Mouse (Mus musculus): ENCODE measurements around the gene Cyp2j8. TPM values are rescaled to one million over a fixed set of nuclear protein-coding genes. Genes with fewer than 3 reads are reported as not detected.
"Not testable (repeated sequence)": the region's sequence is repeated elsewhere in the genome, so short reads cannot be mapped to it uniquely, and the experiment has no call there.

Cyp2j8 gene
- polyA plus RNA-seq (2015; fragmentation: Nextera tagmentation; extraction: Ambion mirVana) = not detected in 2 replicates

- DNase-seq (ENCODE audit: low spot score) = no peak
Observed at GRCm38 (mm10) chr4:96507286-96507685, at the start of gene Cyp2j8. TSS of gene Cyp2j8 (minus strand) at chr4:96507386.

- no peak for DNase-seq (ENCODE audit: low spot score)
Observed at GRCm38 (mm10) chr4:96553133-96553819, 46.1 kb upstream of the Cyp2j8 start, which contains the start of gene Cyp2j6. TSS of gene Cyp2j6 (minus strand) at chr4:96553661.

GRCm38 (mm10) chr4:96551619-96552018 is 44.4 kb upstream of the Cyp2j8 start:
- DNase-seq (ENCODE audit: low spot score) = peak; percentile 18

GRCm38 (mm10) chr4:96545976-96546375 is 38.8 kb upstream of the Cyp2j8 start:
- no peak for DNase-seq (ENCODE audit: low spot score)

- no peak for DNase-seq (ENCODE audit: low spot score)
Observed at GRCm38 (mm10) chr4:96525772-96526171, 18.6 kb upstream of the Cyp2j8 start.

- no peak for DNase-seq (ENCODE audit: low spot score)
Observed at GRCm38 (mm10) chr4:96522256-96522655, 15.1 kb upstream of the Cyp2j8 start.

- no peak for DNase-seq (ENCODE audit: low spot score)
Observed at GRCm38 (mm10) chr4:96510083-96510482, 2.9 kb upstream of the Cyp2j8 start.

GRCm38 (mm10) chr4:96463311-96464060 is 43.7 kb downstream of the Cyp2j8 start:
- not testable (repeated sequence) for DNase-seq (ENCODE audit: low spot score)

Other genes starting within 250 kb of the Cyp2j8 start
- 0.09 TPM in 1 of 2 replicates, not detected in the other for gene Cyp2j11, start 158.7 kb downstream of the Cyp2j8 start, polyA plus RNA-seq (2015; fragmentation: Nextera tagmentation; extraction: Ambion mirVana)
- 1.8 and 1.9 TPM in 2 replicates for gene Cyp2j6, start 46.3 kb upstream of the Cyp2j8 start, polyA plus RNA-seq (2015; fragmentation: Nextera tagmentation; extraction: Ambion mirVana)
- 1.6 and 2.2 TPM in 2 replicates for gene Cyp2j9, start 84.2 kb upstream of the Cyp2j8 start, polyA plus RNA-seq (2015; fragmentation: Nextera tagmentation; extraction: Ambion mirVana)
- not detected in 2 replicates for gene Cyp2j5, start 156.8 kb upstream of the Cyp2j8 start, polyA plus RNA-seq (2015; fragmentation: Nextera tagmentation; extraction: Ambion mirVana)

Measured in thymus, postnatal 0 days (tissue).